Mouse (Mus musculus) frontal cortex, postnatal 25 days (tissue): ENCODE data around the gene Wbp1l.

Experiments used
- DNase-seq, 2 experiments: peaks; one replicate each; pipeline ENCODE4 v3.0.0; 2022; ENCODE audit warnings: low spot score in 2 of 2

Gene Wbp1l

DNA sequence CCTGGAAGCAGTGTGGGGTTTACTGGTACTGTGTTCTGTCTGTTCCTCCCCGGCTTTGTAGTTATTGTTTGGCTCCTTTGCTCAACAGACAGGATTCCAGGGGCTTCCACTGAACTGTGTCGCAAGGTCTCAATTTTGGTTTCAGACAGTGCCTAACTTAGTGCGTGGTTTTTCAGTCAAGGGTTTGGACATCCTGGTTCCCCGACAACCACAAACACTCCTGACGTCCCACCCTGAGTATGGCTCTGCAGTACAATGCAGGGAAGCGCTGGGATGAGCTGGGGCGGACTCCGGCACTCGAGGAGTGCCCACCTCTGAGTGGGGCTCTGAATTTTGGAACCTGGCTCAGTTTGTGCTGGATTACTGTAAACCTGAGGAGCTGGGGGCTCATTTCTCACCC lies 30.9 kb downstream of the Wbp1l start:
- no peak for DNase-seq

DNA sequence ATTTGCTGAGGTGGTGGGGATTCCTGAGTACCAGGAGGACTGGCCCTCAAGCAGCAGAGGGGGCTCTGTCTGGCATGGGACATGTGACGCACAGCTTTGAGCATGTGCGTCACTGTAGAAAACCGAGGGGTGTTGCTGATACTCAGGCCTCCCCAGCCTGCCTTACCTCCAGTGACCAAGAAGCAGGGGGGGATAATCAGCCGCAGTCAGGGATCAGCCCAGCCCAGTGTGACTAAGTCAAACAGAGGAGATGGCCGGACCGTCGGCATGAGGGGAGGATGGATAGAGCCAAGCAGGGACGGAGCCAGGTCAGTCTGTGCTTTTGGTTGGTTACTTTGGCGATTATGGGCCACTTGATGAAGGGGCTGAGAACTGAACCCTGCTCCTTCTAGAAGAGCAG lies 32.8 kb downstream of the Wbp1l start:
- DNase-seq = no peak

DNA sequence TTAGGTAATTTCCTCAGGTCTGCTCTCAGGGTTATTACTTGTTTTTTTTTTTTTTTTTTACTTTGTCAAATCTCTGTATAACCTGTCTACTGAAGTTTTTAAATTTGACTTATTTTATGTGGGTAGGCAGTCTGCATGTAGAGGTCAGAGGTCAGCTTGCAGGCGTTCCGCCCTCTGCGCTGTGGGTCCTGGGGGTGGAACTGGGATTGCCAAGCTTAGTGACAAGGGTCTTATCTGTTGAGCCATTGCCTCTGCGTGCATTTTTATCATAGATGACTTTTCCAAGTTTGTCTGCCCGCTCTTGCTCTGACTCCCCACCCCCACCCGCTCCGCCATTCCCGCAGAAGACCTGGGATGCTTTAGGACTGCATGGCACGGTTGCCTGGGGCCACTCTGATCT lies 36.9 kb downstream of the Wbp1l start:
- no peak for DNase-seq

DNA sequence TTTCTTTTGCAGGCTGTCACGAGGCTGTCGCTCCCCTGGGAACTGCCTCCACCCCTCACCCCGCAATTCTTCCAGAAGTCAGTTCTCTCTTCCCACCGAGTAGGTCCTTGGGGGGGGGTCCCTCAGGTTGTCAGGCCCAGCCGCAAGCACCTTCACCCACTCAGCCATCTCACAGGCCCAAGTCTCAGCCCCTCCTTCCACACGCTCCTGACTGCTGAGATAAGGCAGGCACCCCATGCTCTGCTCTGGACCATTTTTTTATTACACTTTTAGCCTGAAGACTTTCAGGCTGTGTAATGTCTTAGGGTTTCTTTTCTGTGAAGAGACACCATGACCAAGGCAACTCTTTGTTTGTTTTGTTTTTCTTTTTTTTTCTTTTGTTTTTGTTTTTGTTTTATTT lies 38.7 kb downstream of the Wbp1l start:
- DNase-seq = no peak

DNA sequence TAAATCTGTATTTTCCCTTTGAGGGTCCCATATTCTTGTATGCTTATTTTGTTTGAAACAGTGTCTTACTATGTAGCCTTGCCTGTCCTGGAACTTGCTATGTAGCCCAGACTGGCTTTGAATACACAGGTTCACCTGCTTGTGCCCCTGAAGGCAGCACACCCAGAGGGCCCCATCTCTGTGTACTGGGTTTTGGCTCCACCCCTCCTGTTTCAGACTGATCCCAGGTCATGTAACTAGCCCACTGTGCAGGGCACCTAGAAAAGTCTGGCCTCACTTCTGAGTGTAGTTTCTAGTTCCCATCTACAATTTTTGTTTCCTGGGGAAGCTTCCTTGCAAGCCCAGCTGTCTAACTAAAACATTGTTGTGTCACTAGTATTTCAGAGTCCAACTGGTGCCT lies 40.2 kb downstream of the Wbp1l start:
- DNase-seq = no peak

DNA sequence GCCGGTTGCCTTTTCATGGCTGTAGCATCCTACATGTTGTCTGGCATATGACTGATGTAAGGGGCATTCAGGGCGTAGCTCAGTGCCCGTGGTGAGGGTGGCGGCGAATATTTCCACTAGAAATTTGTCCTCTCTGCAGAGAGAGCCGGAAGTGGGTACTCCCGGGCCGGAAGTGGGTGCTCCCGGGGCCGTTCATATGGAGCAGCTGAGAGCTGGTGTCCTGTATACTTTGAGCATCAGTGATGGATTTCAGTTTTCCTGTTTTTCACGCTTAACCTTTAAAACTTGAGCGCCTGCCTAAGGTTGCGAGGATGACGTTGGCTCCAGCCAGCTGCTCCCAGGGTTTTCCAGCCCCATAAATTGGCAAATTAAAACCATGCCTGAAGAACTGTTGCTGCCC lies 40.6 kb downstream of the Wbp1l start:
- DNase-seq = no peak

DNA sequence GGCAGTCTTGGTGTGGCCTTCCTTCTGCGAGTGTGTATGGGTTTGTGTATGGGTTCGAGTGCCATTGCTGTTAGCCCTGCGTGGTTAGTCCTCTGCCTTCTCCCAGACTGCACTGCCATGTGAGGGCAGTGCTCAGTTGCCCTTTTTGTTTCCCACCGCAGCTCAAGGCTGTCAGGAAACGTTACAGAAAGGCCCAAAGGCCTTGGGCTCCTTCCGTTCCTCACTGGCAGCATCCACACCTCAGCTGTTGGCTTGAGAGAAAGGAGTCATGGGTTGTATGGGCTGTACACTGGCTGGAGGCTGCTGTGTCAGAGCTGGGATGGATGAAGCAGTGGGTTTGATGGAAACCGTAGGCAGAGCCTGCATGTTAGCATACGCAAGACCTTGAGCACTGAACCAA lies 41.9 kb downstream of the Wbp1l start:
- DNase-seq = no peak

DNA sequence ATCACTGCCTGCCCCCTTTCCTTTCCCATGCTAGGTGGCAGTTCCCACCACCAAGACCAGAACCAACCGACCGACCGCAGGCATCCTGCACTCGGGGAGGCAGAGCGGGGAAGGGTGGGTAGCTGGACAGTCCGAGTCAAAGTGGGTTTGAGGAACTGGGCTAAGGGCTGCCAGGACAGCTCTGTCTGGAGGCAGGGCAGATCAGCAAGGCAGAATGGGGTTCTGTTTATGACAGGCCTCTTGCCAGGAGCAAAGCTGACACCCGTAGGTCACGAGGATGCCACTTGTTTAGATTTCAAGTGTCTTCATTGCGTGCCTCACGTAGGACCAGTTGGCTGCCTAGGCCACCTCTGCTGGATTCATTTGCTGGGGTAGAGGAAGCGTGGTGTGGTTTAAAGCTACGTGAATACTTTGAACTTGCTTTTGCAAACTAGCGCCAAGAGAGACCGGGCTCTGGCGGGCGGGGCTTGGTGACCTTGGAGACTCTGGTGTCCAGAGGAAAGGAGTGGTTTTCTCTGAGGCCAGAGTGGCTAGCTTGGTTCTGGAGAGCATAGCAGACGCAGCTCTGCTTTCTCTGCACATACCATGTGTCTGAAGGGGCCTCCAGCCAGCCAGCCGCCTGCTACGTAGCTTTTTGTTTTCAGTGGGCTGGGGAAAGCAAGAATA lies 42.7 kb downstream of the Wbp1l start:
- no peak for DNase-seq

DNA sequence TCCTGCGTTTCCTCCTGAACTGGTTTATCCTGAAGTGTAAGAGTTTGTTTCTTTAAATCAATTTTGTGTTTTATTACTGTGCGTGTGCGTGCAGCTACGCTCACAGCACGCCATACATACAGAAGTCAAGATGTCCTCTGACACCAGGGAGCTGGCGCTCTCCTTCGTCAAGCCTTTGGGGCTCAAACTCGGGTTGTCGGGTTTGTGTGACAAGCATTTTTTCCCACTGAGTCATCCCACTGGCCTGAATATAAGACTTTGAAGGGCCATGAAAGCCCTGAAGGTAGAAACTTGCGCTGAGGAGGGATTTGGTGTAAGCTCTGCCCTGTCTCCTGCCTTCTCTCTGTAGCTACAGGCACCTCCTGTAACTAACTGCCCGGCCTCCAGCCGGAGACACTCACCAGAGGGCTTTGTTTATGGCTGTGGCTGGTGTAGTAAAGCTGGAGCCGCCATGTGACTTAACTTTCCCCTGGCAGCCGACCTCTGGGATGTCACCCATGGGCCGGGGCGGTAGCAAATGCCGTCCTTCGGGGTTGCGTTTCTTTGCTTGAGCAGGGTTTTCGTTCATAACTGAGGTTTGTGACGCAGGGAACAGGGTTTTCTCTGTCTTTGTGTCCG lies 43.4 kb downstream of the Wbp1l start:
- DNase-seq = no peak

DNA sequence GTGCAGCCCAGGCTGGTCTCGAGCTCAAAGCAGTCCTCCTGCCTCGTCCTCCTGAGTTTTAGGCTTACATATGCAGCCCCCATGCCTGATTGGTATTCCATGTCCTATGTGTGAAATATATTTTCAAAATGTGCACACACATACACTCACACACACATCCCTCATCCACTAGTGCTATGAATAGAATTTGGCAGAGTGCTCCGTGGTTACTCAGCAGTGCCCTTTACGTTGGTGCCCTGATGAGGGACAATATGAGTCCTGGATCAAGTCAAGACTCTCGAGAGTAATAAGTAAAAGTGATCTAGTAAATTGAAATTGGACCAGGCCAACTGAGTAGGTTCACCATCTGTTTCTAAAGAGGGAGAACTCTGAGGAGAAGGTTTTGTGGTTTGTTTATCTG lies 44.4 kb downstream of the Wbp1l start:
- no peak for DNase-seq

DNA sequence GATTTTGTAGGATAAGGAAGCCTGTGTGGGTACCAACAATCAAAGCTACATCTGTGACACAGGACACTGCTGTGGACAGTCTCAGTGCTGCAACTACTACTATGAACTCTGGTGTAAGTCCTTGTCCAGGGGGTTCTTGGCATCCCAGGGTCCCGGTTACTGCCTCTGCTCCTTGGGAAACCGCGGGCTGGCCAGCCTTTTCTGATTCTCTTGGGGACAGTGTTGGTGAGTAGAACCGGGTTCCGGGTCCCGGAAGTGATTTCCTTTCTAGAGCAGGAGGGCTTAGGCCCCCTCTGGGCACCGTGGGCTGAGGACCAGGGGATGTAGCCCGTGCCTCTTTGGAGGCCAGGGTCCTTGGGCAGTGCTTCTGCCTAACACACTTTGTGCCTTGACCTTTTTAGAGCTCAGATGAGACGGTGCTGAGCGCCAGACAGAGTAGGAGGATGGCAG lies 45.5 kb downstream of the Wbp1l start:
- no peak for DNase-seq

DNA sequence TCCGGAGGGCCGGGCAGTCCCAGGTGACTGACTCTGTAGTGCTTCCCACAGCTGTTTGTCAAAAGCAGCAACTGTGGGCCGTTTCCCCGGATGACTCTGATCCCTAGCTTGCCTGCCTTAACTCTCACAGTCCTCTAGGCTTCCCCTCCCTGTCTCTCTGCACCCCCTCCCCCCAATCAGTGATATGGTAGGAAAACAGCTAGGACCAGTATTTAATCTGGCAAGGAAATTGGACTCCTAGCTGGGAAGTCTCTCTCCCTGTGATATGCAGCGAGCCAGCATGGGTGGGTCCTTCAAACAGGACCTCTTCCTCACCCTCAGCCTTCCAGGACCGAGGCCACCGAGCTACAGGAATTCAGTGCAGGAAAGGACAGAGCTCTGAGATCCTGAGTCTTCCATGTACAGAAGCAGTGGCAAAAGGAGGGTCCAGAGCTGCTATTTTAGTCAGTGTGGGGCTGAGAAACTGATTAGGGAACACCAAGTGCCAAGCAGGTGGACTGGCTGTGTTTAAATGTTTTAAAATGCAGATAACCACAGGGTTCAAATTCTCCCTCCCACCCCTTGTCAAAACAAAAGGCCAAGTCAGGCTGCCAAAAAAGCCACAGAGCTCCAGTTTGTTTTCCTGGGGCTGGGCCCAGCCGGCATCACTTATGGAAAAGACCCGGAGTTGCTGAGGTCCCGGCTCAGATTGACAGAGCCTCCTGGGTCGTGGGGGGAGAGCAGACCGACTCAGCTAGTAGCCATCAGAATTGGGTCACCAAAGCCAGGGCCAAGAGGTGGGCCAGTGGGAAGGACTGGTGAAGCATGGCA lies 46.1 kb downstream of the Wbp1l start:
- no peak for DNase-seq

DNA sequence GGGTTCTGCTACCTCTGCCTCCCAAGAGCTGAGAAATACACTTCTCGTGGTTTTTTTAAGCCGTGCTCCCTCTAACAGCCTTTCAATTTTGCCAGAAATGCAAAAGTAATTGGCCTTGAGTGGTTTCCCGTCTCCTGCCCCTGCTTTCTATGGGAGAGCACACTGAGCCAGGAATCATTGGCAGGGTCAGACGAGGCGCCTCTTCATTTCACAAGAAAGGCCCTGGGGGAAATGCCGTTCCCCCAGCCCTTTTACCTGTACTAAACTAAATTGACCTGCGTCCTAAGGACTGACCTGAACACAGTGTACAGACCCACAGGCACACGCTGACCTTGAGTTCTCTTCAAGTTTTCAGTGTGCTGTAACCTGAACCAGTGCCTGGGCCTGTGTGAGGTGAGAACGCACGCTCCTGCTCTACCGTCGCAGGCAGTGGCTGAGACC lies 47.2 kb downstream of the Wbp1l start:
- no peak for DNase-seq

DNA sequence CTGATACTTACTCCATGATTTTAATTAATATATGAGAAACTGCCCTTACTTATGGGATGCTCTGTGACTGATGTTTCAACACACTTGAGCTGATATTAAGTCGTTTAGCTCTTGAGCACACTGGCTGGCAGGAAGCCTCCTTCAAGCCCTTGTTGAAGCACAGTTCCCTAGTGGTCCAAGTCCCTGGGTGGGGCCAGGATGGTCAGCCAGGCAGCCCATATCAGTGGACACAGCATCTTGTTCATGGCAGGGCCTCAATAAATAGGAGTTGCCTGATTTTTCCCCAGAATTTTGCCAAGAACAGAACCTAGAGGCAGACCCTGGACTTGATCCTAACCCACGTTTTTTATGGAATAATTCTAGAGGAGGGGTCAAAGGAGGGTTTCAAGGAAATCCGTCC lies 48.4 kb downstream of the Wbp1l start:
- no peak for DNase-seq

DNA sequence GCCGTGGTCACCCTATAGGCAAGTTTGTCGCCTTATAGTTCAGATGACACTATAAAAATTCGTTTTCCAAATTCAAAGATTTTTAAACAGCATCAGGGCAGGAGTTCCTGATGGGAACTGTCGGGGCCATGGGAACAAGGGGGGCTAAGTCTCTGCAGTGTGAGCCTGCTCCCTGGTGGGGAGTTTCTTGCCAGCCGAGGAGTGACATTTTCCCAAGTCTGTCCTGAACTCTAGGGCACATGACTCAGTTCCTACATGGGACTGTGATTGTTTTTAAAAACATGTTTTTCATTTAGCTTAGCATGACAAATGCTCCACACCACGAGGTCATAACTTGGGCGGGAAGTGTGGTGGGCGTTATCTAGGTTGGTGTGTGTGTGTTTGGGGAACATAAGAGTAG lies 49.0 kb downstream of the Wbp1l start:
- no peak for DNase-seq

DNA sequence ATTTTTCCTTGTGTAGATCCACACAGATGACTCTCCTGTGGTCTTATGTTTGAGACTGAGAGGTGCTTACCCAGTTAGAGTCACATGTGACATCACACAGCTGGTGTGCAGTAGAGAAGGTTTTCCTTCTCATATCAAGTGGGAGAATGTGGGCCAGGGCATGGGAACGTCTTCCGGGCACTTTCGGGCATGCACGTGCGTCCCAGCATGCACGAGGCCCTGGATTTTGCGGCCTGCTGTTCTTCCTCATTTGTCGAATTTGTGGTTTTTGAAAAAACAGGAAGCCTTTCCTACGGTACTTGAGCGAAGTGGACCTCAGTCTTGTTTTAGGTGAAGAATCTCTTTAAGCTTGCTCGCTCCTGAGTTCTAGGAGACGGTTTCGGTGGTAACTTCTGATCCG lies 49.7 kb downstream of the Wbp1l start:
- no peak for DNase-seq

DNA sequence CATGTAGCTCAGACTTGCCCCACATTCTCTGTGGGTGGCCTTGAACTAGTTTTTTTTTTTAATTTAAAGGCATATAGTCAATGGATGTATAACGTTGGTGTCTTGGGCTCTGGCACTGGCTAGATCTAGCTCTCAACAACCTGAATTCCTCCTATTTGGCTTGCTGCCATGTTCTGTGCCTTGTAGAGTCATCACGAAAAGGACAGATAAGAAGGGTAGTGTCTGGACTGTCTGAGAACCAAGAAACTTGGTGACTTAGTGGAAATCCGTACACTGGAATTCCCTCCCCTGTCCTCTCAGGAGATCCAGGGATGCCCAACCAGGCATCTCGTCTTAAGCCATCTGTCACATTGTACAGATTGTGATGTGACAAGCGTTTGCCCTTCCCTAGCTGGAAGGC lies 54.3 kb downstream of the Wbp1l start:
- DNase-seq = no peak

DNA sequence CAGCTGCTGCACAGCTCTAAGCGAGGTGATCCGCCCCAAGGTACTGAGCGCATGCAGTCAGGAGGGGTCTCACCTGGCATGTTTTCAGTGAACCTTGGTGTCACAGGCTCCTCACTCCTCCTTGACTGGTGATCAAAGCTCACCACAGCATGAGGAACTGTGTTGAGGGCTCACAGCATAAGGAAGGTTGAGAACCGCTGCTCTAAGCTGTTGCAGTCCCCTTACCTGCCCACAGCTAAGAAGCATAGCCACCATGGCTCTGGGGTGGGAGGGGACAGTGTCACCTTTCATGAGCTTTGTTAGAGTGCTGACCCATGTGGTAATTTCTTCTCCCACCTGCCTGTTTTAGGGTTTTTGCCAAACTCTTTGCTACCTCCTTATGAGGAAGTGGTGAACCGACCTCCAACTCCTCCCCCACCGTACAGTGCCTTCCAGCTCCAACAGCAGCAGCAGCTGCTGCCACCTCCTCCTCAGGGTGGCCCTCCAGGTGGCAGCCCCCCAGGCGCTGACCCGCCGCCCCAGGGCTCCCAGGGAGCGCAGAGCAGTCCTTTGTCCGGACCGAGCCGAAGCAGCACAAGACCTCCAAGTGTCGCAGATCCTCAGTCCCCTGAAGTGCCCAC lies 54.8 kb downstream of the Wbp1l start:
- DNase-seq = no peak

DNA sequence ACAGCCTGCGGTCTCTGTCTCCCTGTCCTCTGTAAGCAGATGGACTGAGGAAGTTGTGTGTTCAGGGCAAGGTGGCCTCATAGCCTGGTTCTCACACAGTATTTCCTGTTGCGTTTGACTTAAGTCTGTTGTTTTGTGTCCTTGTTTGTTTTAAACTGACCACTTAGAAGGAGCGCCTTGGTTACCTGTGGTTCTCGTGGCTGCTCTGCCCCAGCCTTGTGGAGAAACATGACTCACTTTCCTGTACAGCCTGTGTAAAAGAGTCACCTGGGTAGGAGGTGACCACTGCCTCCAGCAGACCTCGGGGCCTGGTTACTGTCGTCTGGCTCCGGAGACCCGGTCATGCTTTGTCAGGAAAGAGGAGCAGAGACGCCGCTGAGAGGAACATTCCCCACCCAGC lies 56.7 kb downstream of the Wbp1l start:
- DNase-seq = no peak

DNA sequence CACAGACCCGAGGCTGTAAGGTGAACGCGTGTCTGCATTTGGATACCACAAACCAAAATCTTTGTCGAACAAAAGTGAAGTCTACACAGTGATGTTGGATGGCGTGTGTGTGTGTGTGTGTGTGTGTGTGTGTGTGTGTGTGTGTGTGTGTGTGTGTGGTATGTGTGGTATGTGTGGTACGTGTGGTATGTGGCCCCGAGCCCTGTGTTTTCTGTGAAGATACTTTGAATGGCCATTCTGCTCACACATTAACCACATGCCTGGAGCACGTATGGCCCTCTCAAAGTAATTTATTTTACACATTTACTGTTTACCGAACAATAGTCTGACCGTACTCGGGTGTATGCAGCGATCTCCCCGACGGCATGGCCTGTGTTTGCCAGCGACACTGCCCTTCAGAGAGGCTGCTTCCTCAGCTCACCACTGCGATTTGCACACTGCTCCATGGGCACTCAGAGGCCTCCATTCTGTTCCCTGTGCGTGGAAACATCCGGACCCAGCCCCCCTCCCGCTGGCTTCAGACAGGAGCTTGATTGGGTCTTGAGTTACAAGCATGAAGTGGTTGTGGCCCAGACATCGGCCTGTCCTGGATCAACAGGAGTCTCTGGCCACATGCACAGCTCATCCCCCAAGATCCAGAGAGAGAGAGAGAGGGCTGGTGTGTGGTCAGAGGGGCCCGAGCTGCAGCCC lies 57.4 kb downstream of the Wbp1l start:
- DNase-seq = no peak

DNA sequence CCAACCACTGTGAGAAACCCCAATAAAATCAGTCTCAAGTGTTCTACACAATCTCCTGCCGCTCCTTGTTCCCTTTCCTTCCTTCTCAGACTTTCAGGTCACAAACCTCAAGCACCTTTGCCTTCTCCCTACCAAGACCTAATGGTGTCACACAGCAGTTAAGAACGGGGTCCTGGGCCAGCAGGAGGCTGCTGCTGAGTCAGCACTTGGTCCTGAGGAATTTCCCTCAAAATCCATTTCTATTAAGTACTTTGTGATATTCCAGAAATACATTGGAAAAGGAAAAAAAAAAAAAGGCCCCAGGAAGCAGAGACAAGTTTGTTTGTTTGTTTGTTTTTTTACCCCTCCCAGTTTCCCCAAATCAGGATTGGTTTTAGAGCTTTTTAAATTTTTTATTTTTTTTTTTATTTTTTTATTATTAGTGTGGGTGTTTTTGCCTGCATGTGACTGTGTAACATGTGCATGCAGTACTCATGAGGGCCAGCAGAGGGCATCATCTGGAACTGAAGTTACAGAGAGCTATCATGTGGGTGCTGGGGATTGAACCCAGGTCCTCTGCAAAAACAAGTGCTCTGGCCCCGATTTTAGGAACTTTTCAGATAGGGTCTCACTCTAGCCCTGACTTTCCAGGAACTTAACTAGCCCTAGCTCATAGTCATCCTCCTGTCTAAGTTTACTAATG lies 58.6 kb downstream of the Wbp1l start:
- DNase-seq = no peak
